Mouse (Mus musculus): ENCODE results near the gene Inpp5a. TPM values are rescaled to one million over a fixed set of nuclear protein-coding genes. Genes with fewer than 3 reads are reported as not detected.

Inpp5a gene
- polyA plus RNA-seq, 1 experiment from 2014 or later: 93.9 TPM

GRCm38 (mm10) chr7:139477748-139478147, 88.8 kb downstream of the Inpp5a start:
- Histone ChIP-seq H3K4me2 (ENCODE audit: low read length) (no peak overlapping the region), H3K27ac (replicated peaks in 1 of 2; ENCODE audit: control insufficient read depth in 1 of 2, insufficient read depth in 1 of 2, low read depth in 2 of 2, low read length in 2 of 2) (no peak overlapping the region), H3K9me3 (ENCODE audit: control insufficient read depth, low read length) (no peaks in the 10 kb centered on the region), H3K36me3 (ENCODE audit: control insufficient read depth, insufficient read depth, low read length) (peaks cover 40% of the 10 kb centered on the region), H3K9ac (ENCODE audit: low read length) (no peak overlapping the region), H3K4me1 (ENCODE audit: control insufficient read depth in 2 of 2, insufficient read depth in 2 of 2, low read length in 2 of 2) (peaks cover 8 to 20% of the 10 kb centered on the region in 2 experiments), H3K27me3 (ENCODE audit: control insufficient read depth, insufficient read depth, low read length) (no peaks in the 10 kb centered on the region), H3K4me3 (ENCODE audit: control insufficient read depth in 1 of 2, insufficient read depth in 1 of 2, low read depth in 1 of 2, low read length in 2 of 2) (no peak overlapping the region)
- ATAC-seq (ENCODE audit: insufficient number of reproducible peaks, insufficient read depth, low FRiP score, low read depth): no peak
- 91% methylated on average over 3 of the region's 3 CpGs for WGBS

- no peaks in the 10 kb centered on the region for H3K9me3 ChIP-seq (ENCODE audit: control insufficient read depth, low read length)
- 57% methylated on average over 1 of the region's 1 CpGs for WGBS
- no peaks in the 10 kb centered on the region for H3K27me3 ChIP-seq (ENCODE audit: control insufficient read depth, insufficient read depth, low read length)
- H3K4me1 ChIP-seq (ENCODE audit: control insufficient read depth in 2 of 2, insufficient read depth in 2 of 2, low read length in 2 of 2): peaks cover 5 to 13% of the 10 kb centered on the region in 2 experiments
- H3K36me3 ChIP-seq (ENCODE audit: control insufficient read depth, insufficient read depth, low read length): peaks cover 48% of the 10 kb centered on the region
- no peak overlapping the region for H3K27ac ChIP-seq (replicated peaks in 1 of 2; ENCODE audit: control insufficient read depth in 1 of 2, insufficient read depth in 1 of 2, low read depth in 2 of 2, low read length in 2 of 2)
- no peak for ATAC-seq (ENCODE audit: insufficient number of reproducible peaks, insufficient read depth, low FRiP score, low read depth)
- no peak overlapping the region for H3K9ac ChIP-seq (ENCODE audit: low read length)
- no peak overlapping the region for H3K4me2 ChIP-seq (ENCODE audit: low read length)
- no peak overlapping the region for H3K4me3 ChIP-seq (ENCODE audit: control insufficient read depth in 1 of 2, insufficient read depth in 1 of 2, low read depth in 1 of 2, low read length in 2 of 2)
Observed at GRCm38 (mm10) chr7:139479077-139479476, 90.2 kb downstream of the Inpp5a start.

GRCm38 (mm10) chr7:139479626-139480025, 90.7 kb downstream of the Inpp5a start:
- no peak overlapping the region for H3K27ac ChIP-seq (replicated peaks in 1 of 2; ENCODE audit: control insufficient read depth in 1 of 2, insufficient read depth in 1 of 2, low read depth in 2 of 2, low read length in 2 of 2)
- H3K4me3 ChIP-seq (ENCODE audit: control insufficient read depth in 1 of 2, insufficient read depth in 1 of 2, low read depth in 1 of 2, low read length in 2 of 2): no peak overlapping the region
- WGBS: 84% methylated on average over 6 of the region's 6 CpGs
- no peak for ATAC-seq (ENCODE audit: insufficient number of reproducible peaks, insufficient read depth, low FRiP score, low read depth)
- no peak overlapping the region for H3K4me2 ChIP-seq (ENCODE audit: low read length)
- H3K27me3 ChIP-seq (ENCODE audit: control insufficient read depth, insufficient read depth, low read length): no peaks in the 10 kb centered on the region
- no peak overlapping the region for H3K9ac ChIP-seq (ENCODE audit: low read length)
- no peaks in the 10 kb centered on the region for H3K9me3 ChIP-seq (ENCODE audit: control insufficient read depth, low read length)
- peaks cover 48% of the 10 kb centered on the region for H3K36me3 ChIP-seq (ENCODE audit: control insufficient read depth, insufficient read depth, low read length)
- H3K4me1 ChIP-seq (ENCODE audit: control insufficient read depth in 2 of 2, insufficient read depth in 2 of 2, low read length in 2 of 2): peaks cover 7 to 9% of the 10 kb centered on the region in 2 experiments

GRCm38 (mm10) chr7:139484206-139484955, 95.5 kb downstream of the Inpp5a start:
- H3K27me3 ChIP-seq (ENCODE audit: control insufficient read depth, insufficient read depth, low read length): no peaks in the 10 kb centered on the region
- no peak overlapping the region for H3K4me3 ChIP-seq (ENCODE audit: control insufficient read depth in 1 of 2, insufficient read depth in 1 of 2, low read depth in 1 of 2, low read length in 2 of 2)
- H3K36me3 ChIP-seq (ENCODE audit: control insufficient read depth, insufficient read depth, low read length): peaks cover 30% of the 10 kb centered on the region
- 62% methylated on average over 9 of the region's 9 CpGs for WGBS
- ATAC-seq (ENCODE audit: insufficient number of reproducible peaks, insufficient read depth, low FRiP score, low read depth): no peak
- no peak overlapping the region for H3K4me2 ChIP-seq (ENCODE audit: low read length)
- peaks cover 4 to 19% of the 10 kb centered on the region in 2 experiments; a peak in 3 of 4 replicates for H3K4me1 ChIP-seq (ENCODE audit: control insufficient read depth in 2 of 2, insufficient read depth in 2 of 2, low read length in 2 of 2)
- H3K27ac ChIP-seq (replicated peaks in 1 of 2; ENCODE audit: control insufficient read depth in 1 of 2, insufficient read depth in 1 of 2, low read depth in 2 of 2, low read length in 2 of 2): no peak overlapping the region
- H3K9ac ChIP-seq (ENCODE audit: low read length): no peak overlapping the region
- H3K9me3 ChIP-seq (ENCODE audit: control insufficient read depth, low read length): no peaks in the 10 kb centered on the region

- H3K27me3 ChIP-seq (ENCODE audit: control insufficient read depth, insufficient read depth, low read length): no peaks in the 10 kb centered on the region
- no peak for ATAC-seq (ENCODE audit: insufficient number of reproducible peaks, insufficient read depth, low FRiP score, low read depth)
- no peak overlapping the region for H3K4me2 ChIP-seq (ENCODE audit: low read length)
- H3K36me3 ChIP-seq (ENCODE audit: control insufficient read depth, insufficient read depth, low read length): no peaks in the 10 kb centered on the region; the same call in 1 of the 2 replicates
- 71% methylated on average over 3 of the region's 3 CpGs for WGBS
- H3K4me3 ChIP-seq (ENCODE audit: control insufficient read depth in 1 of 2, insufficient read depth in 1 of 2, low read depth in 1 of 2, low read length in 2 of 2): no peak overlapping the region
- H3K9ac ChIP-seq (ENCODE audit: low read length): no peak overlapping the region
- peaks cover 1 to 20% of the 10 kb centered on the region in 2 experiments; a peak in 3 of 4 replicates for H3K4me1 ChIP-seq (ENCODE audit: control insufficient read depth in 2 of 2, insufficient read depth in 2 of 2, low read length in 2 of 2)
- H3K27ac ChIP-seq (replicated peaks in 1 of 2; ENCODE audit: control insufficient read depth in 1 of 2, insufficient read depth in 1 of 2, low read depth in 2 of 2, low read length in 2 of 2): no peak overlapping the region
- H3K9me3 ChIP-seq (ENCODE audit: control insufficient read depth, low read length): no peaks in the 10 kb centered on the region
Observed at GRCm38 (mm10) chr7:139489721-139490211, 100.9 kb downstream of the Inpp5a start.

GRCm38 (mm10) chr7:139492351-139492750, 103.4 kb downstream of the Inpp5a start:
- H3K9me3 ChIP-seq (ENCODE audit: control insufficient read depth, low read length): no peaks in the 10 kb centered on the region
- H3K36me3 ChIP-seq (ENCODE audit: control insufficient read depth, insufficient read depth, low read length): no peaks in the 10 kb centered on the region; the same call in 1 of the 2 replicates
- WGBS: 92% methylated on average over 4 of the region's 4 CpGs
- no peak overlapping the region for H3K4me2 ChIP-seq (ENCODE audit: low read length)
- no peak overlapping the region for H3K9ac ChIP-seq (ENCODE audit: low read length)
- no peak overlapping the region for H3K4me3 ChIP-seq (ENCODE audit: control insufficient read depth in 1 of 2, insufficient read depth in 1 of 2, low read depth in 1 of 2, low read length in 2 of 2)
- no peaks in the 10 kb centered on the region for H3K27me3 ChIP-seq (ENCODE audit: control insufficient read depth, insufficient read depth, low read length)
- ATAC-seq (ENCODE audit: insufficient number of reproducible peaks, insufficient read depth, low FRiP score, low read depth): no peak
- peaks cover 3 to 16% of the 10 kb centered on the region in 2 experiments; a peak in 3 of 4 replicates for H3K4me1 ChIP-seq (ENCODE audit: control insufficient read depth in 2 of 2, insufficient read depth in 2 of 2, low read length in 2 of 2)
- H3K27ac ChIP-seq (replicated peaks in 1 of 2; ENCODE audit: control insufficient read depth in 1 of 2, insufficient read depth in 1 of 2, low read depth in 2 of 2, low read length in 2 of 2): no peak overlapping the region

GRCm38 (mm10) chr7:139492946-139493345, 104.0 kb downstream of the Inpp5a start:
- H3K9me3 ChIP-seq (ENCODE audit: control insufficient read depth, low read length): no peaks in the 10 kb centered on the region
- peaks cover 3 to 15% of the 10 kb centered on the region in 2 experiments; a peak in 3 of 4 replicates for H3K4me1 ChIP-seq (ENCODE audit: control insufficient read depth in 2 of 2, insufficient read depth in 2 of 2, low read length in 2 of 2)
- H3K36me3 ChIP-seq (ENCODE audit: control insufficient read depth, insufficient read depth, low read length): no peaks in the 10 kb centered on the region; the same call in 1 of the 2 replicates
- no peak overlapping the region for H3K9ac ChIP-seq (ENCODE audit: low read length)
- H3K27ac ChIP-seq (replicated peaks in 1 of 2; ENCODE audit: control insufficient read depth in 1 of 2, insufficient read depth in 1 of 2, low read depth in 2 of 2, low read length in 2 of 2): no peak overlapping the region
- WGBS: 61% methylated on average over 2 of the region's 2 CpGs
- H3K27me3 ChIP-seq (ENCODE audit: control insufficient read depth, insufficient read depth, low read length): no peaks in the 10 kb centered on the region
- no peak overlapping the region for H3K4me2 ChIP-seq (ENCODE audit: low read length)
- no peak overlapping the region for H3K4me3 ChIP-seq (ENCODE audit: control insufficient read depth in 1 of 2, insufficient read depth in 1 of 2, low read depth in 1 of 2, low read length in 2 of 2)
- ATAC-seq (ENCODE audit: insufficient number of reproducible peaks, insufficient read depth, low FRiP score, low read depth): no peak
